Mouse (Mus musculus) embryonic facial prominence, embryonic 14.5 days (tissue): ENCODE results near the gene Zfp488. TPM values are rescaled to one million over a fixed set of nuclear protein-coding genes. Genes with fewer than 3 reads are reported as not detected.

Experiments used
- ATAC-seq: fragments of 200-750 bp; cut with Nextera tagmentation; 2 replicates; pipeline ENCODE4 v1.8.0; 2017; ENCODE audit warnings: low read depth, moderate number of reproducible peaks, moderate TSS enrichment
- DNase-seq: peaks from one replicate; pipeline ENCODE4 v3.0.0-alpha.2; 2015; ENCODE audit warnings: low spot score
- H3K27ac ChIP-seq: fragments of 300-500 bp; sonication (generic); replicated peaks from 2 replicates; pipeline ENCODE4 v1.5.1; 2014; ENCODE audit warnings: low read depth, mild to moderate bottlenecking, low read length, moderate library complexity
- H3K27me3 ChIP-seq: fragments of 300-500 bp; sonication (generic); replicated peaks from 2 replicates; pipeline ENCODE4 v1.6.1; 2014; ENCODE audit warnings: low read length; ENCODE audit not compliant: control insufficient read depth, insufficient read depth
- H3K36me3 ChIP-seq: fragments of 300-500 bp; sonication (generic); 2 replicates; pipeline ENCODE4 v1.6.1; 2014; ENCODE audit warnings: low read length, mixed read lengths; ENCODE audit not compliant: control insufficient read depth, insufficient read depth
- H3K4me1 ChIP-seq: fragments of 300-500 bp; sonication (generic); 2 replicates; pipeline ENCODE4 v1.6.1; 2014; ENCODE audit warnings: antibody characterized with exemption, low read length; ENCODE audit not compliant: control insufficient read depth, insufficient read depth
- H3K4me2 ChIP-seq: fragments of 300-500 bp; sonication (generic); 2 replicates; pipeline ENCODE4 v1.6.1; 2014; ENCODE audit warnings: low read depth, mild to moderate bottlenecking, low read length, moderate library complexity, mixed read lengths
- H3K4me3 ChIP-seq: fragments of 300-500 bp; sonication (generic); 2 replicates; pipeline ENCODE4 v1.5.1; 2014; ENCODE audit warnings: low read depth, mild to moderate bottlenecking, low read length
- H3K9ac ChIP-seq: fragments of 300-500 bp; sonication (generic); 2 replicates; pipeline ENCODE4 v1.6.1; 2014; ENCODE audit warnings: low read depth, mild to moderate bottlenecking, low read length, moderate library complexity, mixed read lengths
- H3K9me3 ChIP-seq: fragments of 300-500 bp; sonication (generic); 2 replicates; pipeline ENCODE4 v1.6.1; 2016; ENCODE audit warnings: low read length; ENCODE audit not compliant: control insufficient read depth
- WGBS: fragments of 180-500 bp; shearing (Covaris S2); extraction: QIAGEN DNeasy Blood & Tissue Kit; methylation state at CpG from one replicate; pipeline ENCODE4 v1.1.7; 2014; 5-methylcytosine and 5-hydroxymethylcytosine counted together
- polyA plus RNA-seq: library from polyadenylated mRNA; unstranded; fragments of >200 nt; fragmentation: Nextera tagmentation; extraction: Ambion mirVana; gene quantifications from 2 replicates; pipeline ENCODE4 v1.2.1, GENCODE M21; 2014

Gene Zfp488
- polyA plus RNA-seq: 0.13 and 0.14 TPM in 2 replicates

- peak within 1 kb of the TSS; percentile 56 for H3K9ac ChIP-seq
- DNase-seq: peak; percentile 78
These were observed at the start of gene Zfp488 for GRCm38 (mm10) chr14:33978604-33979059. Gene Zfp488, minus strand, starts transcription at chr14:33978764.

GRCm38 (mm10) chr14:34026710-34027109 lies 48.1 kb upstream of the Zfp488 start:
- no peaks in the 10 kb centered on the region for H3K27me3 ChIP-seq
- H3K36me3 ChIP-seq: no peaks in the 10 kb centered on the region
- no peak overlapping the region for H3K27ac ChIP-seq
- ATAC-seq: no peak
- no peaks in the 10 kb centered on the region for H3K4me1 ChIP-seq
- WGBS: 60% methylated on average over 2 of the region's 2 CpGs
- H3K4me2 ChIP-seq: no peak overlapping the region
- DNase-seq: no peak
- H3K9me3 ChIP-seq: peaks cover 9% of the 10 kb centered on the region; the same call in 1 of the 2 replicates
- no peak overlapping the region for H3K4me3 ChIP-seq
- H3K9ac ChIP-seq: no peak overlapping the region

More at GRCm38 (mm10) chr14:33978604-33979059, at the start of gene Zfp488:
- Histone ChIP-seq H3K9me3 (no peaks in the 10 kb centered on the region), H3K4me1 (peaks cover 10% of the 10 kb centered on the region; the same call in 1 of the 2 replicates), H3K4me3 (peak within 1 kb of the TSS; percentile 43), H3K27ac (no peak within 1 kb of the TSS), H3K4me2 (peak within 1 kb of the TSS; percentile 72), H3K27me3 (peaks cover 9% of the 10 kb centered on the region; the same call in 1 of the 2 replicates), H3K36me3 (no peaks in the 10 kb centered on the region)
- ATAC-seq: peak; percentile 79; the same call in 1 of the 2 replicates
- under 1% methylated on average over 22 of the region's 25 CpGs for WGBS

GRCm38 (mm10) chr14:34016938-34017337 lies 38.4 kb upstream of the Zfp488 start:
- H3K4me3 ChIP-seq: no peak overlapping the region
- no peak overlapping the region for H3K27ac ChIP-seq
- ATAC-seq (no peak), DNase-seq (no peak)
- H3K9me3 ChIP-seq: no peaks in the 10 kb centered on the region
- WGBS: 85% methylated on average over 2 of the region's 2 CpGs
- no peak overlapping the region for H3K9ac ChIP-seq
- no peaks in the 10 kb centered on the region; the same call in 1 of the 2 replicates for H3K27me3 ChIP-seq
- no peak overlapping the region for H3K4me2 ChIP-seq
- H3K36me3 ChIP-seq: no peaks in the 10 kb centered on the region
- H3K4me1 ChIP-seq: no peaks in the 10 kb centered on the region

GRCm38 (mm10) chr14:34016381-34016780 lies 37.8 kb upstream of the Zfp488 start, which contains the start of gene Gm5460:
Gene Gm5460, plus strand, starts transcription at chr14:34016758.
- Histone ChIP-seq H3K9ac (no peak within 1 kb of the TSS), H3K4me1 (no peaks in the 10 kb centered on the region)

GRCm38 (mm10) chr14:34015063-34015462 lies 36.5 kb upstream of the Zfp488 start, which contains the start of gene Gm30083:
Gene Gm30083, minus strand, starts transcription at chr14:34015182.
- H3K4me1 ChIP-seq: no peaks in the 10 kb centered on the region
- DNase-seq: no peak
- H3K27ac ChIP-seq: no peak within 1 kb of the TSS
- H3K4me2 ChIP-seq: no peak within 1 kb of the TSS
- no peaks in the 10 kb centered on the region for H3K27me3 ChIP-seq
- no peaks in the 10 kb centered on the region for H3K36me3 ChIP-seq
- H3K9ac ChIP-seq: no peak within 1 kb of the TSS
- 82% methylated on average over 3 of the region's 3 CpGs for WGBS
- ATAC-seq: no peak
- no peak within 1 kb of the TSS for H3K4me3 ChIP-seq
- no peaks in the 10 kb centered on the region for H3K9me3 ChIP-seq

More at GRCm38 (mm10) chr14:34016381-34016780, 37.8 kb upstream of the Zfp488 start, which contains the start of gene Gm5460:
- H3K27ac ChIP-seq: no peak within 1 kb of the TSS
- no peaks in the 10 kb centered on the region for H3K36me3 ChIP-seq
- H3K9me3 ChIP-seq: no peaks in the 10 kb centered on the region
- no peaks in the 10 kb centered on the region; the same call in 1 of the 2 replicates for H3K27me3 ChIP-seq
- ATAC-seq (no peak), DNase-seq (no peak)
- WGBS: 95% methylated on average over 4 of the region's 4 CpGs
- H3K4me2 ChIP-seq: no peak within 1 kb of the TSS
- no peak within 1 kb of the TSS for H3K4me3 ChIP-seq

- WGBS: 74% methylated on average over 5 of the region's 5 CpGs
- ATAC-seq (no peak), DNase-seq (no peak)
These were observed 23.8 kb upstream of the Zfp488 start for GRCm38 (mm10) chr14:34002358-34002757.

GRCm38 (mm10) chr14:34001445-34001844 lies 22.9 kb upstream of the Zfp488 start:
- Histone ChIP-seq H3K27me3 (no peaks in the 10 kb centered on the region), H3K9me3 (no peaks in the 10 kb centered on the region), H3K27ac (no peak overlapping the region), H3K4me1 (no peaks in the 10 kb centered on the region), H3K9ac (no peak overlapping the region), H3K36me3 (no peaks in the 10 kb centered on the region), H3K4me2 (no peak overlapping the region), H3K4me3 (no peak overlapping the region)
- no peak for ATAC-seq
- DNase-seq: no peak

More at GRCm38 (mm10) chr14:34002358-34002757, 23.8 kb upstream of the Zfp488 start:
- Histone ChIP-seq H3K4me2 (no peak overlapping the region), H3K4me3 (no peak overlapping the region), H3K9ac (no peak overlapping the region), H3K27me3 (no peaks in the 10 kb centered on the region), H3K27ac (no peak overlapping the region), H3K9me3 (no peaks in the 10 kb centered on the region), H3K36me3 (no peaks in the 10 kb centered on the region), H3K4me1 (no peaks in the 10 kb centered on the region)

GRCm38 (mm10) chr14:34000076-34000475 lies 21.5 kb upstream of the Zfp488 start:
- DNase-seq (no peak), ATAC-seq (no peak)
- Histone ChIP-seq H3K4me1 (no peaks in the 10 kb centered on the region), H3K36me3 (no peaks in the 10 kb centered on the region), H3K4me2 (no peak overlapping the region), H3K27me3 (no peaks in the 10 kb centered on the region), H3K4me3 (no peak overlapping the region), H3K9me3 (no peaks in the 10 kb centered on the region), H3K9ac (no peak overlapping the region), H3K27ac (no peak overlapping the region)

GRCm38 (mm10) chr14:33997427-33997826 lies 18.9 kb upstream of the Zfp488 start:
- Histone ChIP-seq H3K9me3 (no peaks in the 10 kb centered on the region), H3K36me3 (no peaks in the 10 kb centered on the region), H3K4me2 (no peak overlapping the region), H3K27ac (no peak overlapping the region), H3K9ac (no peak overlapping the region), H3K27me3 (no peaks in the 10 kb centered on the region), H3K4me3 (no peak overlapping the region), H3K4me1 (no peaks in the 10 kb centered on the region)
- ATAC-seq: no peak
- 47% methylated on average over 6 of the region's 6 CpGs for WGBS
- peak; percentile 15 for DNase-seq
